Mouse (Mus musculus) erythroblast, embryonic 14.5 days (primary cell): ENCODE data around the gene Ube2c. TPM values are rescaled to one million over a fixed set of nuclear protein-coding genes. Genes with fewer than 3 reads are reported as not detected.

ENCODE experiments used
- H3K27me3 ChIP-seq: 2 replicates; pipeline ENCODE4 v1.6.1; 2012; ENCODE audit warnings: inconsistent platforms; ENCODE audit not compliant: control insufficient read depth
- H3K36me3 ChIP-seq: 2 replicates; pipeline ENCODE4 v1.6.1; 2012; ENCODE audit warnings: mild to moderate bottlenecking, inconsistent platforms; ENCODE audit not compliant: control insufficient read depth
- H3K4me1 ChIP-seq: 2 replicates; pipeline ENCODE4 v1.6.1; 2012; ENCODE audit warnings: inconsistent platforms; ENCODE audit not compliant: control insufficient read depth
- H3K4me3 ChIP-seq: replicated peaks from 2 replicates; pipeline ENCODE3; 2012; ENCODE audit warnings: moderate library complexity, mild to moderate bottlenecking, inconsistent platforms
- H3K9me3 ChIP-seq: 2 replicates; pipeline ENCODE4 v1.6.1; 2012; ENCODE audit warnings: low read length, inconsistent platforms, mixed read lengths; ENCODE audit not compliant: control insufficient read depth
- GATA1 ChIP-seq: IDR thresholded peaks from 2 replicates; pipeline ENCODE4 v1.6.1; 2012; ENCODE audit warnings: low read length, inconsistent platforms, mixed read lengths
- TAL1 ChIP-seq: IDR thresholded peaks from 3 replicates; pipeline ENCODE4 v1.6.1; 2012; ENCODE audit warnings: low read length, inconsistent platforms, mixed read lengths
- polyA plus RNA-seq: library from polyadenylated mRNA; stranded (reverse); fragments of >175 nt; gene quantifications from 2 replicates; pipeline ENCODE4 v1.2.3, GENCODE M21; 2012

Ube2c gene
- 158 and 179 TPM in 2 replicates for polyA plus RNA-seq

- peaks cover 67% of the 10 kb centered on the region for H3K4me1 ChIP-seq
Measured at GRCm38 (mm10) chr2:164769258-164770037, at the start of gene Ube2c. Gene Ube2c, plus strand, starts transcription at chr2:164769898.

GRCm38 (mm10) chr2:164723276-164723675, 46.4 kb upstream of the Ube2c start:
- Histone ChIP-seq H3K4me1 (no peaks in the 10 kb centered on the region), H3K27me3 (peaks cover 6% of the 10 kb centered on the region), H3K9me3 (no peaks in the 10 kb centered on the region), H3K36me3 (no peaks in the 10 kb centered on the region), H3K4me3 (no peak overlapping the region)
- TF ChIP-seq TAL1 (no peak), GATA1 (no peak)

More at GRCm38 (mm10) chr2:164769258-164770037, at the start of gene Ube2c:
- TF ChIP-seq GATA1 (no peak), TAL1 (no peak)
- Histone ChIP-seq H3K36me3 (peaks cover 89% of the 10 kb centered on the region), H3K9me3 (no peaks in the 10 kb centered on the region), H3K27me3 (no peaks in the 10 kb centered on the region), H3K4me3 (peak within 1 kb of the TSS; percentile 74)

- TF ChIP-seq GATA1 (no peak), TAL1 (no peak)
- H3K27me3 ChIP-seq = peaks cover 11% of the 10 kb centered on the region
- no peaks in the 10 kb centered on the region for H3K9me3 ChIP-seq
- H3K36me3 ChIP-seq = no peaks in the 10 kb centered on the region
- H3K4me1 ChIP-seq = no peaks in the 10 kb centered on the region; the same call in 1 of the 2 replicates
- H3K4me3 ChIP-seq = no peak overlapping the region
Measured at GRCm38 (mm10) chr2:164725895-164726619, 43.6 kb upstream of the Ube2c start.

- Histone ChIP-seq H3K9me3 (no peaks in the 10 kb centered on the region), H3K4me3 (no peak overlapping the region), H3K27me3 (peaks cover 30% of the 10 kb centered on the region), H3K4me1 (peaks cover 1% of the 10 kb centered on the region; the same call in 1 of the 2 replicates), H3K36me3 (no peaks in the 10 kb centered on the region)
- TF ChIP-seq GATA1 (no peak), TAL1 (no peak)
Measured at GRCm38 (mm10) chr2:164731719-164732118, 38.0 kb upstream of the Ube2c start.

DNA sequence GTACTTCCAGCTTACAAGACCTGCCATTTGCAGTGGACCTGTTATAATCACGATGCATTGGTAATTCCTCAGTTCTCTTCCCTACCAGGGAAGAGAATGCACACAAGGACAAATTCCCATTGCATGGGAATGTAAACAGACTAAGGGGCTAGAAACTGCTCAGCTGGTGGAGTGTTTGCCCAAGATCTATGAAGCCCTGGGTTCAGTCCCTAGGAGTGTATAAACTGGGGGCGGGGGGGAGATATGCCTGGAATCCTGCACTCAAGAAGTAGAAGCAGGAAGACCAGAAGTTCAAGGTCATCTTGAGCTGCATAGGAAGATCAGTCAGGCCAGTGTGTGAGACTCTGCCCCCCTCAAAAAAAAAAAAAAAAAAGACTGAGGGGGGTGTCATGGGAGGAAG, 36.4 kb upstream of the Ube2c start:
- Histone ChIP-seq H3K27me3 (peaks cover 35% of the 10 kb centered on the region), H3K36me3 (no peaks in the 10 kb centered on the region), H3K4me3 (no peak overlapping the region), H3K9me3 (no peaks in the 10 kb centered on the region), H3K4me1 (peaks cover 1% of the 10 kb centered on the region; the same call in 1 of the 2 replicates)
- TF ChIP-seq TAL1 (no peak), GATA1 (no peak)

- TF ChIP-seq GATA1 (no peak), TAL1 (no peak)
- peaks cover 37% of the 10 kb centered on the region for H3K27me3 ChIP-seq
Measured at GRCm38 (mm10) chr2:164734839-164735238, 34.9 kb upstream of the Ube2c start.

GRCm38 (mm10) chr2:164735446-164735845, 34.3 kb upstream of the Ube2c start:
- H3K36me3 ChIP-seq = no peaks in the 10 kb centered on the region
- peaks cover 1% of the 10 kb centered on the region for H3K4me1 ChIP-seq
- H3K27me3 ChIP-seq = peaks cover 43% of the 10 kb centered on the region
- TF ChIP-seq GATA1 = no peak
- TF ChIP-seq TAL1 = no peak
- no peaks in the 10 kb centered on the region for H3K9me3 ChIP-seq
- H3K4me3 ChIP-seq = no peak overlapping the region

More at GRCm38 (mm10) chr2:164734839-164735238, 34.9 kb upstream of the Ube2c start:
- H3K4me1 ChIP-seq = peaks cover 1% of the 10 kb centered on the region
- no peaks in the 10 kb centered on the region for H3K36me3 ChIP-seq
- no peak overlapping the region for H3K4me3 ChIP-seq
- H3K9me3 ChIP-seq = no peaks in the 10 kb centered on the region

GRCm38 (mm10) chr2:164737377-164738090, 32.2 kb upstream of the Ube2c start:
- no peaks in the 10 kb centered on the region; the same call in 1 of the 2 replicates for H3K4me1 ChIP-seq
- H3K4me3 ChIP-seq = no peak overlapping the region
- peaks cover 46% of the 10 kb centered on the region for H3K27me3 ChIP-seq
- no peaks in the 10 kb centered on the region for H3K9me3 ChIP-seq
- H3K36me3 ChIP-seq = no peaks in the 10 kb centered on the region
- TF ChIP-seq GATA1 (no peak), TAL1 (no peak)
